Mouse (Mus musculus) CH12.LX (cell line): ENCODE results near the gene Fbxw8.

Experiments used
- CTCF ChIP-seq, 2 experiments: IDR thresholded peaks in 1 of 2; conservative IDR thresholded peaks in 1 of 2; 2 replicates each; pipeline ENCODE4 v1.5.1; 2011 to 2012; ENCODE audit warnings: low read depth in 2 of 2, low read length in 2 of 2, improper control_type of control experiment in 1 of 2, inconsistent platforms in 1 of 2, mild to moderate bottlenecking in 1 of 2, moderate library complexity in 1 of 2
- E2F4 ChIP-seq: IDR thresholded peaks from 2 replicates; pipeline ENCODE4 v1.6.1; 2011; ENCODE audit warnings: low read depth, low read length, improper control_type of control experiment; ENCODE audit not compliant: insufficient replicate concordance
- EP300 ChIP-seq: IDR thresholded peaks from 2 replicates; pipeline ENCODE4 v1.6.1; 2011; ENCODE audit warnings: low read length, improper control_type of control experiment
- MXI1 ChIP-seq: IDR thresholded peaks from 2 replicates; pipeline ENCODE4 v1.6.1; 2011; ENCODE audit warnings: mild to moderate bottlenecking, low read depth, low read length, improper control_type of control experiment

- TF ChIP-seq CTCF (conservative IDR thresholded peaks at IDR 0.05 in 1 of 2, IDR thresholded peaks at IDR 0.05 in 1 of 2; ENCODE audit: low read depth in 2 of 2, low read length in 2 of 2) (no peak), MXI1 (no peak), E2F4 (no peak), EP300 (no peak)
Observed at GRCm38 (mm10) chr5:118057508-118058111, 97.7 kb downstream of the Fbxw8 start.
